ENCODE assay signal across 12 mouse cellular contexts in the genomic region with DNA sequence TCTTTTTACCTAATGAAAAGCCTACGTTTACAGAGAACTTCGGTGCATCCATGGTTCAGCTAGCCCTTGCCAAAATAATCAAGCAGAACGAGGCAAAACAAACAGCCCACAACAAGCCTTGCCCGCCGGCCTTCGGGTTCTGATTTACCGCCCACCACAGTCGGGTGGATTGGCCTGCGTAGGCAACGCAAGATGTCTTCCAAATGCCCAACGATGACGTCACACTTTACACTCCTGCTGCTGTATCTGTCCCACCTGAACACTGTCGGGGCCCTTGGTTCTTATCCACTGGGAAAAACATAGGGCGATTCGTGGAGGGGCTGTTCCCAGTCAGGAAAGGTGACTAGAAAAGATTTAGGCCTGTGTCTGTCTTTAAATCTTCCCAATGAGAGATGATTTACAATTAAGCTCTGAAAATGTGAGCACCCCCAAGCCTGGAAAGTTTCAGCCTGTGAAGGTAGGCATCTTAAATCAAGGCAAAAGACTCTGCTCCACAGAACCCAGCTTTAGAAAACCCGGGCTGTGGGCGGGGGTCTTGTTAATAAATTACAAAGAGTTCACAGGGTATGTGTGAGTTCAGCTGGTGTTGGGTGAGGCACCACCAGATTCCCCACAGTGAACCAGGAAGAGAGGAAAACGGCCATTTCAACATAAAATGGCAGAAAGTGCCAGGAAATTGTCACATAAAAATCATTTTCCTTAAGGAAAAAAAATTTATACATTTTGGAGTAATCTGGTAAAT.
"Had no signal": no experiment of that assay in that cellular context is flagged by ENCODE, and none has a peak within 500 bp of the region (broad histone marks: within the 10 kb centered on the region; RNA-seq: fewer than 3 reads in every experiment).

No protein-coding gene starts in this region.

- H3K4me3 ChIP-seq: liver, embryonic 15.5 days; midbrain, embryonic 13.5 days; myocyte; neural tube, embryonic 15.5 days had no signal

- ATAC-seq: lung, postnatal 0 days; midbrain, embryonic 13.5 days had no signal

- H3K4me1 ChIP-seq: midbrain, embryonic 13.5 days; neural tube, embryonic 15.5 days had no signal

- DNase-seq: kidney, adult 18-20 months; kidney, postnatal 36 days; layer of hippocampus, adult 9-11 months; lung, adult 2 months; lung, postnatal 36 days; thymus, postnatal 36 days had no signal

- H3K36me3 ChIP-seq: liver, embryonic 15.5 days; midbrain, embryonic 13.5 days; neural tube, embryonic 15.5 days had no signal

- H3K9me3 ChIP-seq: liver, embryonic 15.5 days; midbrain, embryonic 13.5 days; neural tube, embryonic 15.5 days had no signal

- H3K4me2 ChIP-seq: liver, embryonic 11.5 days; liver, embryonic 15.5 days; midbrain, embryonic 13.5 days; neural tube, embryonic 15.5 days had no signal

- H3K27ac ChIP-seq: liver, embryonic 15.5 days; midbrain, embryonic 13.5 days; neural tube, embryonic 15.5 days had no signal

- H3K9ac ChIP-seq: liver, embryonic 15.5 days; midbrain, embryonic 13.5 days; neural tube, embryonic 15.5 days had no signal
